8 mouse cellular contexts compared by ENCODE assay signal in genomic region chr5:114773211-114773710, GRCm38 (mm10). TPM values are rescaled to one million over a fixed set of nuclear protein-coding genes. Genes with fewer than 3 reads are reported as not detected.
A peak's percentile ranks its signal among the peaks of the same experiment; 100 is the strongest.
DNase-seq lines count a peak whose midpoint lies in the region; ATAC-seq lines count a peak whose summit lies in the region.

No protein-coding gene starts in this region.

- peak overlapping the region; percentile 92 for H3K27ac ChIP-seq in hindbrain, embryonic 11.5 days (ENCODE audit: low read depth, low read length)

- H3K4me3 ChIP-seq in hindbrain, embryonic 11.5 days (ENCODE audit: low read depth, low read length): peak overlapping the region; percentile 77

- H3K4me2 ChIP-seq in hindbrain, embryonic 11.5 days (replicated peaks; ENCODE audit: low read depth, low read length): peak overlapping the region; percentile 61

- no peaks in the 10 kb centered on the region for H3K27me3 ChIP-seq in hindbrain, embryonic 11.5 days (ENCODE audit: control insufficient read depth, insufficient read depth, low read length)

- peak overlapping the region; percentile 92 for H3K9ac ChIP-seq in hindbrain, embryonic 11.5 days (ENCODE audit: low read depth, low read length)

- under 1% methylated on average over 43 of the region's 52 CpGs for WGBS in hindbrain, embryonic 11.5 days

- H3K9me3 ChIP-seq in hindbrain, embryonic 11.5 days (ENCODE audit: control insufficient read depth, low read length): no peaks in the 10 kb centered on the region

- H3K4me1 ChIP-seq in hindbrain, embryonic 11.5 days (replicated peaks; ENCODE audit: control insufficient read depth, insufficient read depth, low read length): peaks cover 5% of the 10 kb centered on the region; the same call in 1 of the 2 replicates

- no peaks in the 10 kb centered on the region for H3K36me3 ChIP-seq in hindbrain, embryonic 11.5 days (ENCODE audit: control insufficient read depth, insufficient read depth, low read length)

- peak; percentile 97 for DNase-seq in Muller cell, postnatal 12 days (ENCODE audit: inconsistent ontology term)
- DNase-seq in cerebellum, adult 9-11 months: peak; percentile 98
- DNase-seq in frontal cortex, adult 2 months (ENCODE audit: extremely low spot score in 1 of 2, low spot score in 1 of 2): peak; percentile 91 to 98
- peak; percentile 98 for DNase-seq in hindbrain, embryonic 11.5 days (ENCODE audit: low spot score)
- DNase-seq in layer of hippocampus, postnatal 10 days (ENCODE audit: low spot score in 2 of 2): peak; percentile 96 to 98
- DNase-seq in lung, postnatal 10 days: peak; percentile 98
- peak; percentile 97 for DNase-seq in ovary, postnatal 36 days (ENCODE audit: low spot score)
- peak; percentile 98 for DNase-seq in thymus, postnatal 25 days

- ATAC-seq in hindbrain, embryonic 11.5 days (ENCODE audit: low FRiP score): peak; percentile 82

RNA-seq across cellular contexts. Expression of gene Ankrd13a, which starts 1.2 kb away (rescaled TPM):
- 32.8 and 33.0 TPM in 2 replicates for polyA plus RNA-seq in frontal cortex, adult 2 months (2012; rRNA removed)
- polyA plus RNA-seq in hindbrain, embryonic 11.5 days (2014; fragmentation: Nextera tagmentation; extraction: Ambion mirVana): 71.0 and 71.7 TPM in 2 replicates
- total RNA-seq in layer of hippocampus, postnatal 10 days (2021): 10 to 100 TPM; 40.2 to 45.1 TPM

RNA-seq across cellular contexts. Expression of gene Git2, which starts 2.1 kb away (rescaled TPM):
- 48.1 and 49.1 TPM in 2 replicates for polyA plus RNA-seq in frontal cortex, adult 2 months (2012; rRNA removed)
- polyA plus RNA-seq in hindbrain, embryonic 11.5 days (2014; fragmentation: Nextera tagmentation; extraction: Ambion mirVana): 36.3 and 42.2 TPM in 2 replicates
- total RNA-seq in layer of hippocampus, postnatal 10 days (2021): 10 to 100 TPM; 42.4 to 44.8 TPM

RNA-seq across cellular contexts. Expression of gene 1500011B03Rik, which starts 50.0 kb away (rescaled TPM):
- 223 and 253 TPM in 2 replicates for polyA plus RNA-seq in frontal cortex, adult 2 months (2012; rRNA removed)
- 163 and 167 TPM in 2 replicates for polyA plus RNA-seq in hindbrain, embryonic 11.5 days (2014; fragmentation: Nextera tagmentation; extraction: Ambion mirVana)
- 100 to 1,000 TPM; 154 to 155 TPM for total RNA-seq in layer of hippocampus, postnatal 10 days (2021)

Comparison
In these comparisons a context has a peak if more than half of its experiments do, and no peak if none do; other contexts are left out.
1. Peak in every context shown above with its lines: DNase-seq, ATAC-seq, H3K4me3 ChIP-seq and H3K27ac ChIP-seq.